Mouse (Mus musculus) MEL (cell line): ENCODE data around the gene Sephs2.

Source experiments
- CHD1 ChIP-seq: IDR thresholded peaks from 2 replicates; pipeline ENCODE4 v1.6.1; 2012; ENCODE audit warnings: low read depth, mild to moderate bottlenecking, inconsistent platforms, low read length, improper control_type of control experiment
- CTCF ChIP-seq, 3 experiments: IDR thresholded peaks in 2 of 3; conservative IDR thresholded peaks in 1 of 3; 2 replicates each; pipeline ENCODE4 v1.5.1; 2011 to 2012; ENCODE audit warnings: low read length in 3 of 3, low read depth in 2 of 3, mild to moderate bottlenecking in 2 of 3, improper control_type of control experiment in 1 of 3, inconsistent platforms in 1 of 3, mixed read lengths in 1 of 3, moderate library complexity in 1 of 3; ENCODE audit not compliant: control insufficient read depth in 1 of 3, insufficient read depth in 1 of 3, poor library complexity in 1 of 3, severe bottlenecking in 1 of 3
- EP300 ChIP-seq, 2 experiments: IDR thresholded peaks; 2 replicates each; pipeline ENCODE4 v1.6.1; 2011; ENCODE audit warnings: improper control_type of control experiment in 2 of 2, low read length in 2 of 2, low read depth in 1 of 2, mild to moderate bottlenecking in 1 of 2
- GABPA ChIP-seq: IDR thresholded peaks from 2 replicates; pipeline ENCODE4 v1.6.1; 2012; ENCODE audit warnings: low read depth, mild to moderate bottlenecking, inconsistent platforms, low read length, improper control_type of control experiment, moderate library complexity
- GATA1 ChIP-seq: IDR thresholded peaks from 2 replicates; pipeline ENCODE4 v1.6.1; 2011; ENCODE audit warnings: low read depth, low read length, improper control_type of control experiment
- MYC ChIP-seq: IDR thresholded peaks from 2 replicates; pipeline ENCODE4 v1.6.1; 2011; ENCODE audit warnings: low read depth, mild to moderate bottlenecking, low read length, improper control_type of control experiment, moderate library complexity
- POLR2AphosphoS2 ChIP-seq: IDR thresholded peaks from 2 replicates; pipeline ENCODE4 v1.6.1; 2011; ENCODE audit warnings: low read length, improper control_type of control experiment
- USF1 ChIP-seq: IDR thresholded peaks from 2 replicates; pipeline ENCODE4 v1.6.1; 2014; ENCODE audit warnings: low read depth, mild to moderate bottlenecking, inconsistent platforms, low read length, improper control_type of control experiment, moderate library complexity
- USF2 ChIP-seq, 2 experiments: IDR thresholded peaks; 2 replicates each; pipeline ENCODE4 v1.6.1; 2011 to 2012; ENCODE audit warnings: improper control_type of control experiment in 2 of 2, low read length in 2 of 2, borderline replicate concordance in 1 of 2, inconsistent platforms in 1 of 2, low read depth in 1 of 2, mild to moderate bottlenecking in 1 of 2; ENCODE audit not compliant: insufficient read depth in 1 of 2
- ZC3H11A ChIP-seq: IDR thresholded peaks from 2 replicates; pipeline ENCODE4 v1.6.1; 2012; ENCODE audit warnings: low read depth, mild to moderate bottlenecking, inconsistent platforms, low read length, improper control_type of control experiment
- ZKSCAN1 ChIP-seq: IDR thresholded peaks from 2 replicates; pipeline ENCODE4 v1.6.1; 2012; ENCODE audit warnings: low read depth, mild to moderate bottlenecking, inconsistent platforms, low read length, improper control_type of control experiment, moderate library complexity
- ZNF384 ChIP-seq: IDR thresholded peaks from 2 replicates; pipeline ENCODE4 v1.6.1; 2012; ENCODE audit warnings: low read depth, mild to moderate bottlenecking, inconsistent platforms, low read length, improper control_type of control experiment

GRCm38 (mm10) chr7:127271093-127271492 is 2.8 kb downstream of the Sephs2 start:
- TF ChIP-seq GATA1 (no peak), ZKSCAN1 (no peak), EP300 (IDR thresholded peaks at IDR 0.05; ENCODE audit: low read depth in 1 of 2, low read length in 2 of 2) (no peak), CTCF (IDR thresholded peaks at IDR 0.05 in 2 of 3, conservative IDR thresholded peaks at IDR 0.05 in 1 of 3; ENCODE audit: control insufficient read depth in 1 of 3, insufficient read depth in 1 of 3, low read depth in 2 of 3, low read length in 3 of 3, poor library complexity in 1 of 3, severe bottlenecking in 1 of 3) (no peak), POLR2AphosphoS2 (peak; percentile 21; the same call in 1 of the 2 replicates), GABPA (no peak), ZNF384 (no peak), USF1 (no peak), USF2 (IDR thresholded peaks at IDR 0.05; ENCODE audit: borderline replicate concordance in 1 of 2, insufficient read depth in 1 of 2, low read depth in 1 of 2, low read length in 2 of 2) (no peak), ZC3H11A (no peak), MYC (no peak), CHD1 (no peak)
